Mouse (Mus musculus) heart, adult 2 months (tissue): Measurements from ENCODE around the gene Bmp7. TPM values are rescaled to one million over a fixed set of nuclear protein-coding genes. Genes with fewer than 3 reads are reported as not detected.

Experiments
- DNase-seq, 2 experiments: peaks; one replicate each; pipeline ENCODE4 v3.0.0; 2021
- H3K27ac ChIP-seq: fragments of 200-600 bp; 2 replicates; pipeline ENCODE4 v1.8.1; 2022
- H3K27me3 ChIP-seq: fragments of 200-500 bp; 2 replicates; pipeline ENCODE4 v1.6.1; 2012; ENCODE audit warnings: mild to moderate bottlenecking, low read length, inconsistent platforms, mixed read lengths; ENCODE audit not compliant: control insufficient read depth, insufficient read depth
- H3K36me3 ChIP-seq: fragments of 200-500 bp; 2 replicates; pipeline ENCODE4 v1.6.1; 2012; ENCODE audit warnings: low read length, inconsistent platforms; ENCODE audit not compliant: control insufficient read depth, insufficient read depth
- H3K4me1 ChIP-seq: fragments of 200-500 bp; 2 replicates; pipeline ENCODE4 v1.6.1; 2011; ENCODE audit warnings: low read length; ENCODE audit not compliant: control insufficient read depth, insufficient read depth
- H3K4me3 ChIP-seq: fragments of 200-600 bp; 2 replicates; pipeline ENCODE4 v1.8.1; 2022
- H3K79me2 ChIP-seq: fragments of 200-500 bp; replicated peaks from 2 replicates; pipeline ENCODE4 v1.6.1; 2012; ENCODE audit warnings: mild to moderate bottlenecking, inconsistent platforms, low read length, moderate library complexity, mixed read lengths; ENCODE audit not compliant: control insufficient read depth, insufficient read depth
- H3K9ac ChIP-seq: fragments of 200-500 bp; 2 replicates; pipeline ENCODE4 v1.6.1; 2012; ENCODE audit warnings: low read depth, mild to moderate bottlenecking, control low read depth, inconsistent platforms, low read length, mixed read lengths
- CTCF ChIP-seq: fragments of 200-600 bp; IDR thresholded peaks from 2 replicates; pipeline ENCODE4 v1.8.1; 2022; ENCODE audit warnings: antibody characterized with exemption, mild to moderate bottlenecking, moderate library complexity
- EP300 ChIP-seq: fragments of 200-500 bp; IDR thresholded peaks from 2 replicates; pipeline ENCODE4 v1.6.1; 2011; ENCODE audit warnings: low read depth, low read length, control low read depth; ENCODE audit not compliant: insufficient read depth
- POLR2A ChIP-seq: fragments of 200-500 bp; IDR thresholded peaks from 2 replicates; pipeline ENCODE4 v1.6.1; 2011; ENCODE audit warnings: mild to moderate bottlenecking, low read depth, low read length, control low read depth; ENCODE audit not compliant: insufficient read depth
- WGBS: fragments of 180-500 bp; shearing (Covaris S2); methylation state at CpG from one replicate; pipeline ENCODE4 v1.1.7; 2018; 5-methylcytosine and 5-hydroxymethylcytosine counted together
- intact Hi-C: fragments of 180-260 bp; cut with DNase I; formaldehyde crosslinking; loops from one replicate; pipeline ENCODE4 v1.15.1; 2025
- polyA plus RNA-seq: library from polyadenylated mRNA; depleted of rRNA; stranded (reverse); fragments of >200 nt; gene quantifications from 2 replicates; pipeline ENCODE4 v1.2.3, GENCODE M21; 2012
- total RNA-seq, 2 experiments: library from RNA; stranded (reverse); gene quantifications; 2 replicates each; pipeline ENCODE4 v1.2.3; 2021

Gene Bmp7
- total and polyA plus RNA-seq, 3 experiments = 0.86 to 2.1 (median 0.94) TPM

DNA sequence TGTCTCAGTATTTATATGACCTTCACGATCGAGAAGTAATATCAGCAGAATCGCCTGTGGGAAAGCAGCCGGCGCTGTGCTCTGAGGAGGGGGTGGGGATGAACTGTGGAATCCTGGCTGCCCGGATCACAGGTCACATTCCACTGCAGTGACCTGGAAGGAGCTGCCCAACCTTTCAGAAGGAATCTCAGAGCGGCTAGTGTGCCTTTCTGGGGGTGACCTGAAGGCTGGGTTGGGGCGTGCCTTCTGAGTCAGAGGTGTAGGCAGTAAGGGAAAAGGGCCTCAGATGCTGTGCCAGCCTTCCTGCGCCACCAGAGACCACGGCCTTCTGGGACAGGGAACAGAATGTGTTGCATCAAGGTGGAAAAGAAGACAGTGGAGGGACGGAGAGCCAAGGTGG lies 25.1 kb upstream of the Bmp7 start:
- Histone ChIP-seq H3K27me3 (no peaks in the 10 kb centered on the region), H3K4me3 (no peak overlapping the region), H3K27ac (no peak overlapping the region), H3K36me3 (no peaks in the 10 kb centered on the region), H3K4me1 (no peaks in the 10 kb centered on the region), H3K79me2 (no peaks in the 10 kb centered on the region), H3K9ac (no peak overlapping the region)
- intact Hi-C loops = no loop called here
- DNase-seq = no peak
- TF ChIP-seq CTCF (no peak), EP300 (no peak), POLR2A (no peak)
- WGBS = 48% methylated on average over 11 of the region's 11 CpGs

DNA sequence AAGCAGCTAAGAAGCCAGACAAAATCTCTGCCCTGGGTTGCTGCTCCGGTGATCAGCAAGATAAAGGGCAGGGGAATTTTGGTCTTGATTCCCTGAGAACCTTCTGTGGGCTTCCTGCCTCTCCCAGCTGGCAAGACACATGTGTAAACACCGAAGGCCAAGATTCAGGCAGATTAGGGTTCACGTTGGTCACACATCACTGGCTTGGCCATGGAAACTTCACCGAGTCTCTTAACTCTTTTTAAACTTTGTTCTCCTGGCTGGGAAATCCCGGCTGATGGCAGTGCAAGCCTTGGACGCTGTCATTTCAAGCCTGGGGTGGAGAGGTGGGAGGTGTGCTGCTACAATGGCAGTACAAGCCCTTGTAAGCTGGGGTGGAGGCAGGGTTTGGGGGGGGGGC lies 21.1 kb upstream of the Bmp7 start:
- intact Hi-C loops = no loop called here
- H3K36me3 ChIP-seq = no peaks in the 10 kb centered on the region
- no peaks in the 10 kb centered on the region for H3K79me2 ChIP-seq
- no peak for DNase-seq
- no peak overlapping the region for H3K27ac ChIP-seq
- H3K9ac ChIP-seq = no peak overlapping the region
- no peaks in the 10 kb centered on the region for H3K27me3 ChIP-seq
- H3K4me1 ChIP-seq = no peaks in the 10 kb centered on the region
- no peak overlapping the region for H3K4me3 ChIP-seq
- WGBS = 51% methylated on average over 6 of the region's 6 CpGs
- TF ChIP-seq EP300 (no peak), POLR2A (no peak), CTCF (no peak)

DNA sequence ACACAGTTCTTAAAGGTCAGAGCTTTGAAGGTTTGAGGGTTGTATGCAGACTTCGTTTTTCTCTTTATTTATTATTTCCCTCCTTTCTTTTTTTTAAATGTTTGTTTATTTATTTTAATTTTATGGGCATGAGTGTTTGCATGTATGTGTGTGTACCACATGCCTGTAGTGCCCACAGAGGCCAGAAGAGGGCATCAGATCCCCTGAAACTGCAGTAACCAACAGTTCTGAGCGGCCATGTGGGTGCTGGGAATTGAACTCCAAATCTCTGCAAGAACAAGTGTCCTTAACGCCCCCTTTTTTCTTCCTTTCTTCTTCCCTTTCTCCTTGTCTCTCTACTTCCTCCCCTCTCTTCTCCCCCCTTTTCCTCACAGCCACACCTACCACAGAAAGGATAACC lies 20.2 kb upstream of the Bmp7 start:
- no peak overlapping the region for H3K4me3 ChIP-seq
- H3K27ac ChIP-seq = no peak overlapping the region
- intact Hi-C loops = no loop called here
- H3K4me1 ChIP-seq = no peaks in the 10 kb centered on the region
- H3K79me2 ChIP-seq = no peaks in the 10 kb centered on the region
- WGBS = 83% methylated on average over 3 of the region's 3 CpGs
- TF ChIP-seq POLR2A (no peak), CTCF (peak; percentile 17)
- H3K9ac ChIP-seq = no peak overlapping the region
- no peak for DNase-seq
- no peaks in the 10 kb centered on the region for H3K27me3 ChIP-seq
- H3K36me3 ChIP-seq = no peaks in the 10 kb centered on the region

DNA sequence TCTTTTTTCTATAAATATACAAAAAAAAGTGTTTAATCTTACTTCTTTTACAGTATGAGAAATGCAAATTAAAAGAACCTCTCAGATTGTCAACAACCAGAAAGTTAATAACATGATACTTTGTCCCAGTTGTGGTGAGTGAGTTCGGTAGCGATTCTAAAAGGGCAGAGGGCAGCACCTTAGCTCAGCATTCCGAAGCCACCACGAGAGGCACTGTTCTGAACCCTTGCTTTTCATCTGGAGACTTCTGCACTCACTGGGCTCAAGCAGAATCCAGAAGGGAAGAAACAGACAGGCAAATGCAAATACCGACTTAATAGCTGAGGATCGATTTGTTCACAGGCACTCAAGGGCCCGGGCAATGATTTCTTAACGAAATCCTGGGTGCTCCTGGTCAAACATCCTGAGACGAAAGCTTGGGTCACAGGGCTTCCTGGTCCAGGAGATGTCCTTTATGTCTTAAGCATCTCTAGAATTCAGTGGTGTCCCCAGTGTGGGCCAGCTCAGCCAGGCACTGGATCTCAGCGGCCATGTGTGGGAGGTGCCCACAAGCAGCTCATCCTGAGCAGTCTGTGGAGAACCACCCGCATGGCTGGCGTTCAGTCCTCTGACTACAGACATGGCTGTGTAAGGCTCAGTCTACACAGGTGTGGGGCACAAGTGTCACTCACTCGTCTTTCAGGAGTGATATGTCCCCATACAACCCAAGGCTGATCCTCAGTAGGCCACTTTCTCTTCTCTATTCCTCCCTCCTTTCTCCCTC lies 19.1 kb upstream of the Bmp7 start:
- Histone ChIP-seq H3K36me3 (no peaks in the 10 kb centered on the region), H3K4me1 (no peaks in the 10 kb centered on the region), H3K9ac (no peak overlapping the region), H3K27ac (no peak overlapping the region), H3K27me3 (no peaks in the 10 kb centered on the region), H3K79me2 (no peaks in the 10 kb centered on the region), H3K4me3 (no peak overlapping the region)
- 59% methylated on average over 13 of the region's 13 CpGs for WGBS
- DNase-seq = no peak
- intact Hi-C loops = no loop called here
- TF ChIP-seq POLR2A = no peak
- TF ChIP-seq CTCF = no peak
- TF ChIP-seq EP300 = no peak

DNA sequence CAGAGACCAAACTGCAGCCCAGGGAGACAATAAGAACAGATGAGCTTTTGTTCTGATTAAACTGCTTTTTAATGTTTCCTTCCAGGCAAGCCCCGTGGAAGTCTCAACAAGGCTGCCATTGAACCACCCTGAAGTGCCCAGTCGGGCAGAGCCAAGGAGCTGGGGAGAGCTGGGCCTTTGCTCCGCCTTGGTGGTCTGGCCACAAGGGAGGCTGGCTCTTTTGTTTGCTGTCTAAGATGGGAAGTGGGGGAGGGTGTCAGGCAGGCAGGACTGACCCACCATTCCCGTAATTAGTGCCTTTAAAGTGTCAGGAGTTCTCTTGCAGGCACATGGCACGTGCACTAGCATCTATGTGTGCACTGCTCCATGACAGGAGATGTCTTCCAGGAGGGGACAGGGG lies 18.5 kb upstream of the Bmp7 start:
- TF ChIP-seq POLR2A = no peak
- TF ChIP-seq CTCF = no peak
- TF ChIP-seq EP300 = no peak
- Histone ChIP-seq H3K79me2 (no peaks in the 10 kb centered on the region), H3K27ac (no peak overlapping the region), H3K9ac (no peak overlapping the region), H3K27me3 (no peaks in the 10 kb centered on the region), H3K4me3 (no peak overlapping the region), H3K36me3 (no peaks in the 10 kb centered on the region), H3K4me1 (no peaks in the 10 kb centered on the region)
- no peak for DNase-seq
- WGBS = 50% methylated on average over 5 of the region's 5 CpGs
- intact Hi-C loops = no loop called here

DNA sequence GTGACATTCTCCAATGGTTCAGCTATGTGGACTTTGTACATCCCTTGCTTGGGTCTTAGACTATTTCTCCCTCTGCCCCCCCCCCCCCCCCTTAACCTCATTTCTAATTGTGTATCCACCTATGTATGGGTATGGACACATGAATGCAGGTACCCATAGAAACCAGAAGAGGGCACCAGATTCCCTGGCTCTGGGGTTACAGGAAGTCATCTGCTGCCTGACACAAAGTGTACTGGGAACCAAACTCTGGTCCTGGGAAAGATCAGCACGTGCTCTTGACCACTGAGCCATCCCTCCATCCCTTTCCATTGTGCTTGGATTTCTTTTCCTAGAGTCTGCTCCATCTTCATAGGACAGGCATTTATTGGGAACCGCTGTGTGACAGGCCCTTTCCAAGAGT lies 11.9 kb upstream of the Bmp7 start:
- Histone ChIP-seq H3K4me1 (no peaks in the 10 kb centered on the region), H3K79me2 (no peaks in the 10 kb centered on the region), H3K36me3 (no peaks in the 10 kb centered on the region), H3K27ac (no peak overlapping the region), H3K9ac (no peak overlapping the region), H3K4me3 (no peak overlapping the region), H3K27me3 (no peaks in the 10 kb centered on the region)
- intact Hi-C loops = no loop called here
- WGBS = 80% methylated on average over 2 of the region's 2 CpGs
- TF ChIP-seq EP300 (no peak), POLR2A (no peak), CTCF (no peak)
- DNase-seq = no peak

DNA sequence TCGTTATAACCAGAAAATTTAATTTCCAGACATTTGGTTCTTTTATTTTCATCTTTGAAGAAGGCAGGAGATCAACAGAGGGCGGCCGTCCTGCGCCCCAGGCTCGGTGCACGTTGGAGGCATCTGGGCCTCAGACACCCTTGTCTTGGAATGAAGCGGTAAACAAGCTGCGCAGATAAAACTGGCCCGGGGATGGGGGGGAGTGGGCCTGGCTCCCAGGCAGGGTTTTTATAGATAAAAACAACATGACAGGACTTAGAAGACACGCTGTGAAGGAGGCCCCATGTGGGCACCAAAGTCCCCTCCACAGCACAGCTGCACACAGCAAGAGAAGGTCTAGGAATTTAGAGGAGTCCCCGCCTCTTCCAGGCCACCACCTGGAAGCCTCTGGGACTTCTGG lies 10.6 kb upstream of the Bmp7 start:
- 43% methylated on average over 11 of the region's 11 CpGs for WGBS
- Histone ChIP-seq H3K36me3 (no peaks in the 10 kb centered on the region), H3K79me2 (no peaks in the 10 kb centered on the region), H3K4me1 (no peaks in the 10 kb centered on the region), H3K9ac (no peak overlapping the region), H3K4me3 (no peak overlapping the region), H3K27me3 (no peaks in the 10 kb centered on the region), H3K27ac (no peak overlapping the region)
- DNase-seq = no peak
- TF ChIP-seq POLR2A (no peak), CTCF (no peak), EP300 (no peak)
- intact Hi-C loops = no loop called here
